Mouse (Mus musculus) liver, embryonic 13.5 days (tissue): ENCODE measurements around the gene Esyt3. TPM values are rescaled to one million over a fixed set of nuclear protein-coding genes. Genes with fewer than 3 reads are reported as not detected.

ENCODE experiments used
- ATAC-seq: fragments of 200-750 bp; cut with Nextera tagmentation; 2 replicates; pipeline ENCODE4 v1.8.0; 2017; ENCODE audit warnings: low read depth, mild to moderate bottlenecking, moderate number of reproducible peaks, moderate library complexity
- DNase-seq: peaks from one replicate; pipeline ENCODE4 v3.0.0; 2022
- H3K27ac ChIP-seq: fragments of 300-500 bp; sonication (generic); 2 replicates; pipeline ENCODE4 v1.5.1; 2015; ENCODE audit warnings: moderate library complexity, mild to moderate bottlenecking, inconsistent platforms
- H3K27me3 ChIP-seq: fragments of 300-500 bp; sonication (generic); 2 replicates; pipeline ENCODE4 v1.6.1; 2015; ENCODE audit warnings: mild to moderate bottlenecking, inconsistent platforms
- H3K36me3 ChIP-seq: fragments of 300-500 bp; sonication (generic); 2 replicates; pipeline ENCODE4 v1.6.1; 2015; ENCODE audit warnings: mild to moderate bottlenecking, inconsistent platforms
- H3K4me1 ChIP-seq: fragments of 300-500 bp; sonication (generic); replicated peaks from 2 replicates; pipeline ENCODE4 v1.6.1; 2015; ENCODE audit warnings: inconsistent platforms
- H3K4me2 ChIP-seq: fragments of 300-500 bp; sonication (generic); 2 replicates; pipeline ENCODE4 v1.6.1; 2015; ENCODE audit warnings: inconsistent platforms, mild to moderate bottlenecking, moderate library complexity
- H3K4me3 ChIP-seq: fragments of 300-500 bp; sonication (generic); replicated peaks from 2 replicates; pipeline ENCODE4 v1.5.1; 2015; ENCODE audit warnings: mild to moderate bottlenecking, inconsistent platforms
- H3K9ac ChIP-seq: fragments of 300-500 bp; sonication (generic); 2 replicates; pipeline ENCODE4 v1.6.1; 2015; ENCODE audit warnings: mild to moderate bottlenecking, inconsistent platforms
- H3K9me3 ChIP-seq: fragments of 300-500 bp; sonication (generic); replicated peaks from 2 replicates; pipeline ENCODE4 v1.6.1; 2016; ENCODE audit warnings: inconsistent platforms
- WGBS: fragments of 180-500 bp; shearing (Covaris S2); methylation state at CpG from one replicate; pipeline ENCODE4 v1.1.7; 2015; ENCODE audit not compliant: insufficient replicate concordance; 5-methylcytosine and 5-hydroxymethylcytosine counted together
- polyA plus RNA-seq: library from polyadenylated mRNA; unstranded; fragments of >200 nt; fragmentation: Nextera tagmentation; extraction: Ambion mirVana; gene quantifications from 2 replicates; pipeline ENCODE4 v1.2.1, GENCODE M21; 2015

Esyt3 gene
- polyA plus RNA-seq, 1 experiment from 2014 or later, result 0.03 TPM

DNA sequence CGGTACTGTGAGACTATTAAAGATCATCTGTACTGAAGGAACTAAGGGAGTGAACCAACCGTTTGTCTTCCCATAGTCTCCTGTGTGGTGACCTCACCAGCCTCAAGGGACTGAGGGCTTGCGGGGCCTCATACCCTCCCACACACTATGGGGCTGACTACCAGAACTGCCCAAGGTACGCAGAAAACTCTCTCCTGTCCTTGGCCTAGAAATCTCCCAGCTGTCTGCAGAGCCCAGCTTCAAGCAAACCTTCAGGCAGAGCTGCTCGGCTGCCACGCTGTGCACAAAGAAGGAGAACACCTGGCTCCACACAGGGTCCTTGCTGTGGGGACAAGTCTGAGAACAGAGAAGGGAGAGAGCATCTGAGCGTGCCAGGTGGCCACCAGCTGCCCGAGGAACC is 38.4 kb downstream of the Esyt3 start:
- no peak for ATAC-seq
- Histone ChIP-seq H3K4me3 (no peak overlapping the region), H3K27me3 (0 out of 2 replicates have a peak, but pooled peaks cover 5% of the 10 kb centered on the region), H3K9me3 (no peaks in the 10 kb centered on the region), H3K4me1 (no peaks in the 10 kb centered on the region), H3K27ac (no peak overlapping the region), H3K36me3 (no peaks in the 10 kb centered on the region), H3K9ac (no peak overlapping the region), H3K4me2 (no peak overlapping the region)
- no peak for DNase-seq
- WGBS, result 68% methylated on average over 8 of the region's 8 CpGs

DNA sequence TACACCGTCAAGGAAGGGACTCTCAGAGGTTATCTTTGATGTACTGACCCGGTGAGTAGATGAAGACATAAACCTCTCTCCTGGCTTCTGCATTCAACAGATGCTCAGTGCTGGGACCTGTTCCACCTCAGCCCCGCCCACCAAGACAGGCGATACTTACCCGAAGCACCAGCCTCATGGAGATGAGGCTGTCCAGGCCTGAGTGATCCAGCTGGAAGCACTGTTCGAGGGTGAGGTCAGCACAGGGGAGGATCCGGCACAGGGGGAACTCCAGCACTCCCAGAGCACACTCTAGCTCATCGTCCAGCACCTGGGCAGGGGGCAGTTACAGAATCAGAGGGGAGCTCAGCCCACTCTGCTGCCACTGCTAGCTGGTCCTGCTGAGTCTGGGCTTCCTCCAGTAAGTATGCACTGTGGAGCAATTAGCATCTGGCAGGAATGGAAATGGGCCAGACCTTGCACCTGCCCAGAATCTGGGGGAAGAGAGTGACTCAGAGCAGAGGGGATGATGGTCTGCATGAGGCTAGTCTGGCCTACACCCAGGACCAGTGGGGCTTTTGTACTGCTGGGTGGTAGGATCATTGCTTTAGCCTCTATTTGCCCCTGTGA is 38.9 kb downstream of the Esyt3 start:
- H3K27ac ChIP-seq, result no peak overlapping the region
- H3K4me2 ChIP-seq, result no peak overlapping the region
- 56% methylated on average over 8 of the region's 8 CpGs for WGBS
- H3K4me3 ChIP-seq, result no peak overlapping the region
- H3K4me1 ChIP-seq, result no peaks in the 10 kb centered on the region
- DNase-seq, result no peak
- no peak for ATAC-seq
- H3K36me3 ChIP-seq, result no peaks in the 10 kb centered on the region
- no peaks in the 10 kb centered on the region for H3K9me3 ChIP-seq
- H3K27me3 ChIP-seq, result 0 out of 2 replicates have a peak, but pooled peaks cover 5% of the 10 kb centered on the region
- no peak overlapping the region for H3K9ac ChIP-seq

DNA sequence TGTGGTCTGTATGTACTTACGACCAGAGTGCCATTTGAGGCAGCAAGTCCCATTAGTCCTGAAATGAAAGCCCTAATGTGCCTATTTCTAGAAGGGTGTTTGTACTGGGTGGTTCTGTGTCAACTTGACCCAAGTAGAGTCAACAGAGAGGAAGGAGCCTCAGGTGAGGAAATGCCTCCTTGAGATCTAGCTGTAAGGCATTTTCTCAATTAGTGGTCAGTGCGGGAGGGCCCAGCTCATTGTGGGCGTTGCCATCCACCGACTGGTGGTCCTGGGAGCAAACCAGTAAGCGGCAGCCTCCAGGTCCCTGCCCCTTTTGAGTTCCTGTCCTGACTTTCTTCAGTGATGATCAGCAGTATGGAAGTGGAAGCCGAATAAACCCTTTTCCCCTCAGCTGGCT is 52.1 kb downstream of the Esyt3 start:
- no peak overlapping the region for H3K4me3 ChIP-seq
- H3K27me3 ChIP-seq, result no peaks in the 10 kb centered on the region
- no peak overlapping the region for H3K27ac ChIP-seq
- H3K9me3 ChIP-seq, result no peaks in the 10 kb centered on the region
- H3K4me2 ChIP-seq, result no peak overlapping the region
- H3K36me3 ChIP-seq, result peaks cover 63% of the 10 kb centered on the region
- DNase-seq (no peak), ATAC-seq (no peak)
- WGBS, result 84% methylated on average over 6 of the region's 6 CpGs
- no peak overlapping the region for H3K9ac ChIP-seq
- H3K4me1 ChIP-seq, result no peaks in the 10 kb centered on the region

DNA sequence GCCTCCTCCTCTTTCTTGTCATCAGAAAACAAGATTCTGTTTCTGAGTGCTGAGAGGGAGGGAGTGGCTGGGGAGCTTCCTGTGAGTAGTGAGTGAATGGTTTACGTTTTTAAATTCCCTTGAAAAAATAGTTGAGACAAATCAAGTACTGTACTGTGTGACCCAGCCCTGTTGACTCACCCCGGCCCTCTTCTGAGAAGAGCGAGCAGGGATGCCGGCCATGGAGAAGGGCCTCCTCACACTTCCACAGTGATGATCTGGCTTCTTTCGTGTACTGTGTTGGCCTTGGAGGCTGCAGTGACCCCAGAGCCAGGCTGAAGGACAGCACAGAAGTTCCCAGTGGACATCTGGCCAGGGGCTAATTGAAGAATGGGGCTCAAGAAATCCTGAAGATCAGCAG is 54.1 kb downstream of the Esyt3 start:
- H3K4me1 ChIP-seq, result no peaks in the 10 kb centered on the region
- DNase-seq (no peak), ATAC-seq (no peak)
- WGBS, result 90% methylated on average over 5 of the region's 5 CpGs
- no peak overlapping the region for H3K27ac ChIP-seq
- H3K9ac ChIP-seq, result no peak overlapping the region
- no peak overlapping the region for H3K4me2 ChIP-seq
- H3K36me3 ChIP-seq, result peaks cover 68% of the 10 kb centered on the region
- H3K4me3 ChIP-seq, result no peak overlapping the region
- H3K9me3 ChIP-seq, result no peaks in the 10 kb centered on the region
- H3K27me3 ChIP-seq, result no peaks in the 10 kb centered on the region

Other genes with a start within 250 kb of the Esyt3 start
- gene Pik3cb, start 217.9 kb downstream of the Esyt3 start, polyA plus RNA-seq, result 2.5 and 2.6 TPM in 2 replicates
- gene Faiml, start 121.3 kb downstream of the Esyt3 start, polyA plus RNA-seq, result not detected in 2 replicates
- 30.1 and 36.5 TPM in 2 replicates for gene Cep70, start 115.2 kb downstream of the Esyt3 start, polyA plus RNA-seq
- gene Mras, start 78.8 kb upstream of the Esyt3 start, polyA plus RNA-seq, result 3.2 and 5.5 TPM in 2 replicates
- not detected in 2 replicates for gene Nme9, start 92.9 kb upstream of the Esyt3 start, polyA plus RNA-seq
- 11.9 and 14.5 TPM in 2 replicates for gene Armc8, start 210.3 kb upstream of the Esyt3 start, polyA plus RNA-seq
- gene Dbr1, start 217.2 kb upstream of the Esyt3 start, polyA plus RNA-seq, result 24.6 and 28.8 TPM in 2 replicates